Mouse (Mus musculus) kidney, postnatal 0 days (tissue): Measurements from ENCODE around the gene Trnp1. TPM values are rescaled to one million over a fixed set of nuclear protein-coding genes. Genes with fewer than 3 reads are reported as not detected.
"Not testable (repeated sequence)": the region's sequence is repeated elsewhere in the genome, so short reads cannot be mapped to it uniquely, and the experiment has no call there.

Source experiments
- ATAC-seq: fragments of 200-750 bp; cut with Nextera tagmentation; replicated peaks from 2 replicates; pipeline ENCODE4 v1.8.0; 2017; ENCODE audit warnings: low read depth, moderate number of reproducible peaks, moderate TSS enrichment, moderate library complexity; ENCODE audit not compliant: low FRiP score
- DNase-seq: peaks from one replicate; pipeline ENCODE4 v3.0.0-alpha.2; 2016; ENCODE audit warnings: low spot score
- H3K27ac ChIP-seq: fragments of 300-500 bp; sonication (generic); 2 replicates; pipeline ENCODE4 v1.5.1; 2014; ENCODE audit warnings: mild to moderate bottlenecking
- H3K27me3 ChIP-seq: fragments of 300-500 bp; sonication (generic); 2 replicates; pipeline ENCODE4 v1.6.1; 2014; ENCODE audit warnings: low read length, mixed read lengths; ENCODE audit not compliant: insufficient read depth
- H3K36me3 ChIP-seq: fragments of 300-500 bp; sonication (generic); 2 replicates; pipeline ENCODE4 v1.6.1; 2014; ENCODE audit warnings: low read length, mixed read lengths; ENCODE audit not compliant: insufficient read depth
- H3K4me1 ChIP-seq: fragments of 300-500 bp; sonication (generic); replicated peaks from 2 replicates; pipeline ENCODE4 v1.6.1; 2014; ENCODE audit warnings: antibody characterized with exemption, low read length, mixed read lengths; ENCODE audit not compliant: insufficient read depth
- H3K4me2 ChIP-seq: fragments of 300-500 bp; sonication (generic); 2 replicates; pipeline ENCODE4 v1.6.1; 2014; ENCODE audit warnings: mild to moderate bottlenecking, low read length, moderate library complexity, mixed read lengths
- H3K4me3 ChIP-seq: fragments of 300-500 bp; sonication (generic); replicated peaks from 2 replicates; pipeline ENCODE4 v1.5.1; 2014; ENCODE audit warnings: low read depth, low read length
- H3K9ac ChIP-seq: fragments of 300-500 bp; sonication (generic); 2 replicates; pipeline ENCODE4 v1.6.1; 2014; ENCODE audit warnings: low read depth, low read length
- H3K9me3 ChIP-seq: fragments of 300-500 bp; sonication (generic); replicated peaks from 2 replicates; pipeline ENCODE4 v1.6.1; 2016; ENCODE audit warnings: low read length, inconsistent platforms, mixed read lengths
- CTCF ChIP-seq: IDR thresholded peaks from 2 replicates; pipeline ENCODE4 v1.5.1; 2016; ENCODE audit warnings: antibody characterized with exemption, low read depth, mild to moderate bottlenecking, moderate library complexity
- WGBS: fragments of 180-500 bp; shearing (Covaris S2); extraction: QIAGEN DNeasy Blood & Tissue Kit; methylation state at CpG from one replicate; pipeline ENCODE4 v1.1.7; 2014; 5-methylcytosine and 5-hydroxymethylcytosine counted together
- polyA plus RNA-seq: library from polyadenylated mRNA; unstranded; fragments of >200 nt; fragmentation: Nextera tagmentation; extraction: Ambion mirVana; gene quantifications from 2 replicates; pipeline ENCODE4 v1.2.1, GENCODE M21; 2015

The Trnp1 gene
- polyA plus RNA-seq, 1 experiment from 2014 or later, result 1.5 TPM

- DNase-seq (no peak), ATAC-seq (no peak)
- no peaks in the 10 kb centered on the region for H3K36me3 ChIP-seq
- no peak overlapping the region for H3K4me3 ChIP-seq
- no peak overlapping the region for H3K9ac ChIP-seq
- no peak overlapping the region for H3K27ac ChIP-seq
- WGBS, result 44% methylated on average over 2 of the region's 2 CpGs
- TF ChIP-seq CTCF, result no peak
- H3K27me3 ChIP-seq, result peaks cover 9% of the 10 kb centered on the region
- no peak overlapping the region for H3K4me2 ChIP-seq
- H3K4me1 ChIP-seq, result no peaks in the 10 kb centered on the region
- no peaks in the 10 kb centered on the region for H3K9me3 ChIP-seq
These were observed 23.2 kb upstream of the Trnp1 start for GRCm38 (mm10) chr4:133521502-133521901.

- peak overlapping the region; percentile 87 for H3K27ac ChIP-seq
- H3K36me3 ChIP-seq, result no peaks in the 10 kb centered on the region
- no peaks in the 10 kb centered on the region for H3K4me1 ChIP-seq
- DNase-seq (no peak), ATAC-seq (no peak)
- peak overlapping the region; percentile 52 for H3K4me2 ChIP-seq
- peaks cover 9% of the 10 kb centered on the region for H3K27me3 ChIP-seq
- 5% methylated on average over 25 of the region's 25 CpGs for WGBS
- H3K9me3 ChIP-seq, result no peaks in the 10 kb centered on the region
- peak overlapping the region; percentile 73 for H3K9ac ChIP-seq
- TF ChIP-seq CTCF, result no peak
- peak overlapping the region; percentile 54 for H3K4me3 ChIP-seq
These were observed 21.0 kb upstream of the Trnp1 start for GRCm38 (mm10) chr4:133519369-133519665.

- Histone ChIP-seq H3K4me3 (peak within 1 kb of the TSS; percentile 54), H3K36me3 (no peaks in the 10 kb centered on the region), H3K4me1 (no peaks in the 10 kb centered on the region), H3K27ac (peak within 1 kb of the TSS; percentile 87), H3K27me3 (peaks cover 9% of the 10 kb centered on the region), H3K4me2 (peak within 1 kb of the TSS; percentile 52), H3K9me3 (no peaks in the 10 kb centered on the region), H3K9ac (peak within 1 kb of the TSS; percentile 73)
- DNase-seq (peak; percentile 23), ATAC-seq (peak; percentile 88)
- no peak for TF ChIP-seq CTCF
- 3% methylated on average over 47 of the region's 69 CpGs for WGBS
These were observed 20.4 kb upstream of the Trnp1 start, which contains the start of gene Kdf1 for GRCm38 (mm10) chr4:133518601-133519368. TSS of gene Kdf1 (plus strand) at chr4:133518963.

GRCm38 (mm10) chr4:133512972-133513371 lies 14.6 kb upstream of the Trnp1 start:
- 12% methylated on average over 8 of the region's 8 CpGs for WGBS
- Histone ChIP-seq H3K9ac (no peak overlapping the region), H3K9me3 (no peaks in the 10 kb centered on the region)

GRCm38 (mm10) chr4:133512511-133512910 lies 14.2 kb upstream of the Trnp1 start:
- WGBS, result 34% methylated on average over 4 of the region's 5 CpGs
- not testable (repeated sequence) for H3K4me3 ChIP-seq, H3K27ac ChIP-seq, DNase-seq, H3K9me3 ChIP-seq, H3K4me1 ChIP-seq, H3K36me3 ChIP-seq, H3K4me2 ChIP-seq, H3K27me3 ChIP-seq, H3K9ac ChIP-seq
- peak; percentile 42; the same call in 1 of the 2 replicates for ATAC-seq

More at GRCm38 (mm10) chr4:133512972-133513371, 14.6 kb upstream of the Trnp1 start:
- Histone ChIP-seq H3K36me3 (no peaks in the 10 kb centered on the region), H3K4me3 (no peak overlapping the region), H3K4me1 (no peaks in the 10 kb centered on the region), H3K4me2 (no peak overlapping the region), H3K27ac (no peak overlapping the region), H3K27me3 (no peaks in the 10 kb centered on the region)
- TF ChIP-seq CTCF, result peak; percentile 92
- DNase-seq, result peak; percentile 73
- peak; percentile 70 for ATAC-seq

- DNase-seq (no peak), ATAC-seq (no peak)
- no peaks in the 10 kb centered on the region for H3K36me3 ChIP-seq
- H3K27me3 ChIP-seq, result no peaks in the 10 kb centered on the region; the same call in 1 of the 2 replicates
- 75% methylated on average over 5 of the region's 5 CpGs for WGBS
- no peak overlapping the region for H3K27ac ChIP-seq
- TF ChIP-seq CTCF, result no peak
- no peaks in the 10 kb centered on the region for H3K9me3 ChIP-seq
- H3K4me3 ChIP-seq, result no peak overlapping the region
- no peak overlapping the region for H3K4me2 ChIP-seq
- H3K9ac ChIP-seq, result no peak overlapping the region
- no peaks in the 10 kb centered on the region for H3K4me1 ChIP-seq
These were observed 12.7 kb upstream of the Trnp1 start for GRCm38 (mm10) chr4:133511050-133511449.
